Mouse (Mus musculus) lung, postnatal 25 days (tissue): Measurements from ENCODE around the gene Rom1.
A peak's percentile ranks its signal among the peaks of the same experiment; 100 is the strongest.

Source experiments
- DNase-seq: peaks from one replicate; pipeline ENCODE4 v3.0.0; 2022; ENCODE audit warnings: low spot score

Rom1 gene

DNA sequence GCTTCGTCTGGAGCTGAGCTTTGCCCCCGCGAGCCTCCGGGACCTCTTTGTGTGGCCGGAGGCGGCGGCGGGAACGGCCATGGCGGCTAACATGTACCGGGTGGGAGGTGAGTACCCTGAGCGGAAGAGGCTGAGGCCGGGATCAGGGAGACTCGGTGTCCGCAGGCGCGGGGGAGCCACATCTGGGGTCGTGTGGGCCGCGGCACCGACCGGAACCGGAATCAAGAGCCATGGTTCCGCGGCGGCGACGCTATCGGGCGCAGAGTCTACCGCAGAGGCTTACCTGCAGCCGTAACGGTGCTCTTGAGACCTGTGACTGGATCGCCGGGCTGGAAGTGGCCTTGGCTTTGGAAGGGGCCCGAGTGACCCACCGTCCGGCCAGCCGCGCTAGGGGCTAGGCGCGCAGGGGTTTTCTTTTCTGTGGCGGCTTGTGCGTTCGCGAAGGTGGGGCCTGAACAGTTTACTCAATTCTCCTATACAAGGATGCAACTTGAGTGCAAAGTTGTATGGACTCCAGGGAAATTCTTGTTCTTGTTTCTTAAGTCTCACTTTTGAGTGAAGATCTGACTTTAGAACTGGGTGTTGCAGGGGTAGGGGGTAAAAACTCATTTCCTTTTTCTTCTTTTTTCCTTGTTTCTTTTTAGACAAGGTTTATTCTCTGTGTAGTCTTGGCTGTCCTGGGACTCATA, 13.3 kb upstream of the Rom1 start:
- peak; percentile 36 for DNase-seq

GRCm38 (mm10) chr19:8941515-8942217, 12.5 kb upstream of the Rom1 start, which contains the start of gene Mta2:
Gene Mta2 (plus strand): TSS chr19:8941875.
- DNase-seq, result peak; percentile 95

GRCm38 (mm10) chr19:8941136-8941514, 12.0 kb upstream of the Rom1 start:
- no peak for DNase-seq

- DNase-seq, result no peak
Measured at GRCm38 (mm10) chr19:8940526-8941133, 11.5 kb upstream of the Rom1 start.

DNA sequence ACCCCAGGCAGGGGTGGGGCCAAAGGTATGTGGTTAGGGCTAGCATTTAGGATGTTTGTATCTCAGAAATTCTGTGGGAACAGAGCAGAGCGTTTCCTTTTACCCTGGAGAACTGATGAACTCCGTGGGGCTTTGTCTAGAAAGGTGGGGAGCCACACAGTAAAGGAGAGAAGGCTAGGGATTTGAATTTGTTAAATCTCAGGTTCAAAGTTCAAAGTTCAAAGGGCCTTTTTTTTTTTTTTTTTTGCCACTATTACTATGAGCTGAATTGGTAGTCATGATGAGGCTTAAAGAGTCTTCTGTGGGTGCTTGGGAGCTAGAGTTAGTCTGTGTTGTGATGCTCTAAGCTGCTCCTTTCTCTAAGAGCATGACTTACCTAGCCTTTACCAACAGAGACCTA, 7.6 kb upstream of the Rom1 start:
- DNase-seq, result no peak

GRCm38 (mm10) chr19:8930771-8931170, 1.6 kb upstream of the Rom1 start:
- no peak for DNase-seq

DNA sequence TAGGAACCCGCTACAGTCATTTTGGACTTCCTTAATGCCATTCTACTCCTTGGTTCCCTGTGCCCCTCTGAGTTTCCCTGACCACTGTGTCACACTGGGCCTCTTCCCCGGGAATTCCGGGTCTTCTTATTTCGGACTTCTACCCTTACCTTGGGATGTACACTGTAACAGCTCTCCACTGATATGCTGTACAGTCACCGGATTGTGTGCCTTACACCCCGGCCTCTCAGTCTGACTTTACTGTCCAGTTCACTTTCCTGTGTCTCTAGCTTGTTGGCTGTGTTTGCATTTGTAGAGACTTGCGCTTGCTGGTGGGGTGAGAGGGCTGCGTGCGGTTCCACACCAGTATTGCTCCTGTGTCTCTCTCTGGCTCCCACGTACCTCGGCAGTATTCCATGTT, 961 bp upstream of the Rom1 start:
- DNase-seq, result no peak

GRCm38 (mm10) chr19:8928689-8929223, 400 bp downstream of the Rom1 start:
- no peak for DNase-seq

DNA sequence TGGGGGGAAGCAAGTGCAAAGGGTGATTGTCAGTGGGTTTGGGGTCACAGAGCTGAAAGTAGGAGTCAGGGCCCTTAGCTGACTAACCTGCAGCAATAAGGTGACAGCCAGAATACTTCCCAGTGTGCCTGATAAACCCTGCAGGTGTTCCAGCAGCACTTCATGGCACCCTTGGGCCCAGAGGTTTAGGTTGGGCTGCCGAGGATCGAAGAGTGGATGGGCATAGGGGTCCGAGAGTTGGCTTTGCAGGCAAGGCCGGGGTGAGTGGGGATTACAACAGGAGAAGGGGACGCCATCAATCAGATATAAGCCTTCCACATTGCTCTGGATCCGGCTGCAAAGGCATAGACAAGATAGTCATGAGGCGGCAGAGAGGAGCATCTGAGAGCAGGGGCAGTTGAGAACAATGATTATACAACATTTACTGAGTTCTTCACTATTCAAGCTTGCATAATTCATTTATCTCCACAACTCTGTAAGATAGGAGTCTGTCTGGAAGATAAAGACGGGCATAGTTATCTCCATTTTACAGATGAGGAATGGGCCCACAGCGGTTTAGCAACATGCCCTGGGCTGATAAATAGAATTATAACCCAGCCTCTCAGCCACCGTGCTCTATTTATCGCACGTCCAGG, 1.1 kb downstream of the Rom1 start:
- DNase-seq, result no peak

DNA sequence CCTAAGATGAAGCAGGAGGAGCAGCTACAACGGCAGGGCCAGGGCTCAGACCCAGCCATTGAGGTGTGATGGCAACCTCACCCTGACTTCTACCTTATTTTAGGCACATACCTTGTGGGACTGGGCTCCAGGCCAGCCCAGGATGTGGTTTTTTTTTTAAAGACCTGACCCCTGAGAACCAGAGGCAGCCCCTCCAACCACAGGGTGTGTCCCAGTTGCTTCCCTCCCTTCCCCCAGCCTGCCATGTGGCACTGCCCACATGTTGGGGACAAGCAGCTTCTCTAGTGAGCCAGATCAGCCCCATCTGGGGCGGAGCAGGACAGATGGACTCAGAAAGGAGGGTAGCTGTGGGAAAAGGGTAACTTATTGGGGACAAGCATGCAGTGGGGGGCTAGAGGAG, 2.4 kb downstream of the Rom1 start:
- no peak for DNase-seq

DNA sequence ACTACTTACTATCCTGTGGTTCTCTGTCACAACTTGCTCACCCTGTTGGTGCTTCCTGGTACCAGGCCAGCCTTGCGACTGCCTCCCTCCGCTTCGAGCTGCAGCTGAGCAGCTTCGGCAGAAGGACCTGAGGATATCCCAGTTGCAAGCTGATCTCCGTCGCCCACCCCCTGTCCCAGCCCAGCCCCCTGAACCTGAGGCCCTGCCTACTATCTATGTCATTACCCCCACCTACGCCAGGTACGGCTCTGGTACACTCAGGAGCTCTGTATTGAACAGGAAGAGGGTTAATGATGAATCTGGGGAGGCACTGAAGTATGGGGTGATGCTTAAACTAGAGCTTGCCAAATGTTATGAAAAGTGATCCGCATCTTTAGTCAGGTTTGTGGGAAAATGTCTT, 7.4 kb downstream of the Rom1 start:
- DNase-seq, result no peak

DNA sequence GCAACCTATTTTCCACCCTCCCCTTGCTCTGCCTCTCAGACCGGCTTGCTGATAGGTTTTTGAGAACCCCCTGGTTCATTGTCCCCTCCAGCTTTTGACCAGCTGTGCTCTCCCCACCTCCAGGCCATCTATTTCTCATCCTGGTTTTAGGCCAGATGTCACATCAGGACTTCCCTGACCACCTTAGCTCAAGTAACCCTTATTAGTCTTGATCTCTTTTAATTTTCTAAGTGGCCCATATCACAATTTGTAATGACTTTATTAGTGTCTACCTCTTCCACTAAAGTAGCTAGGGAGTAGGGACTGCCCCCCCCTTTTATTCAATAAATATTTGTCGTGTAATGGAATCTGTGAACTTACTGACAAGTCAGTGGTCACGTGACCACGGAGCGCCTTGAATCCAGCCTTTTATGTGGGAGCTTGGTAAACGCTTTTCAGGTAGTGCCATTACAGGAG, 8.3 kb downstream of the Rom1 start:
- no peak for DNase-seq

DNA sequence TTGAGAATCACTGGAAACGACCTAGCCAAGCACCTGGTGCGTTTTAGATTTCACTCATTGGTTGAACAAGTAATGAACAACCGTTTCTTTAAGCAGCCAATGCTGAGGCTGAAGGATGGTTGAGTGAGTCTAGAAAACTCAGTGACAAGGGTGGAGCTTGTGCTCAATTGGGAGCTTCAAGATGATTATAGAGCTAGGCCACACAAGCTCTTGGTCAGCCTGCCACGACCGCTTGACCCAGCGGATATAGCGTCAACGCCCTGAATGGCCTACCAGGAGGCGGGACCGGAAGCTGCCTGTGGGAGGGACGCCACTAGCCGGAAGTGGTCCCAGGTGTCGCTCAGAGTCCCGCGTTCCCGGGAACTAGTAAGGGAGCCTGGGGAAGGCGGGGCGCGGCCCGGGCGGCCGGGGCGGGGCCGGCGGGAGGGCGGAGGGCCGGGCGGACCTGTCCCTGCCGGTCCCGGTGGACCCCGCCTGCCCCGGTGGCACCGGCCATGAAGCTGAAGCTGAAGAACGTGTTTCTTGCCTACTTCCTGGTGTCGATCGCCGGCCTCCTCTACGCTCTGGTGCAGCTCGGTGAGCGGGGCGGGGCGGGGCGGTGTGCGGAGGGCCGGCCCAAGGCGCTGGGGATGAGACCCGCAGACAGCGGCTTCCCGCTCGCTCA, 9.0 kb downstream of the Rom1 start, which contains the start of gene B3gat3:
TSS of gene B3gat3 (plus strand) at position 302 of the 664 bp plus-strand sequence.
- DNase-seq, result peak; percentile 97

GRCm38 (mm10) chr19:8919684-8920072, 9.5 kb downstream of the Rom1 start:
- no peak for DNase-seq

DNA sequence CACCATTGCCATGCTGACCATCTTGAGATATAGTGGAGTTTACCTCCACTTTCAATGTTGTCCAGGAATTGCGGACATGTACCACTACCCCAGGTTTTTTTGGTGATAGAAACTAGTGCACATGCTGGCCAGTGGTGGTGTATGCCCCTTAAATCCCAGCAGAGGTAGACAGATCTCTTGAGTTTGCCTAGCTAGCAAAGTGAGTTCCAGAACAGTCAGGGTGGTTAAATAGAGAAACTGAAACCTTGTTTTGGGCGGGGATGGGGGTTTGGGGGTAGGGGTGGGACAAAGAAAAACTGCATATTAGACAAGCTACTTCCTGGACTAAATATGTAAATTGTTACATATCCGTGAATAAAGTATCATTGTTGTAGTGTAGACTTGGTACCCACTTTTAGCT, 10.2 kb downstream of the Rom1 start:
- no peak for DNase-seq

GRCm38 (mm10) chr19:8914212-8914611, 14.9 kb downstream of the Rom1 start:
- DNase-seq, result no peak

DNA sequence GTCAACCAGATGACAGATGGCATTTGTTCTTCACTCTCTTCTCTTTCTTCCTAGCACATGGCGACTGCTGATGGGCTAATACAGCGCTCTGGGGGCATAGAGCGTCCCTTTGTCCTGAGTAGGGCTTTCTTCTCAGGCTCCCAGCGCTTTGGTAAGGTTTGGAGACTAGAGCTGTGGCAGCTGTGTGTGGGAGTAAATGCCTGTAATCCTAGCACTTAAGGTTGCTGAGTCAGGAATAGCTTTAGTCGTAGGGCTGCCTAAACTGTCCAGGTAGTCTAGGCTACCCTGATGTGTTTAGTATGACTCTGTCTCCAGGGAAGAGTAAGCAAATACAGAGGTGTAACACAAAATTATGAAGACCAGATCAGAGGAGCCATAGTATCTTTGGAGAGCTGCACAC, 17.3 kb downstream of the Rom1 start:
- no peak for DNase-seq

DNA sequence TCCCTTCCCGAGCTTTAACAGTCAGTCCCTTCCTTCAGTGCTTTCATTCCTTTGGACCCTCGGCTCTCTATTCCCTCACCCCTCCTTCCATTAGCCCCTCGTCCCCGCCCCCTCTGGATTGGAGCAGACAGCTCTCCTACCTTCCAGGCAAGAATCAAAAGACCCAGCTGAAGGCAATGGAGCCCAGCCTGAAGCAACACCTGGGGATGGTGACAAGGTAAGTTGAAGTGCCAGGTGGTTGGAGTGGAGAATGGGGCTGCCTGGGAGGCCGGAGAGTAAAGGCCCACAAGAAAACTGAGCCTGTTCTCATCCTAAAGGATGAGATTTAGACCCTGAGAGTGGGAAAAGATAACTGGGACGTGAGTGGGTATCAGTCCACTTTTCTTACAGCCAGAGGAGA, 20.6 kb downstream of the Rom1 start:
- no peak for DNase-seq

DNA sequence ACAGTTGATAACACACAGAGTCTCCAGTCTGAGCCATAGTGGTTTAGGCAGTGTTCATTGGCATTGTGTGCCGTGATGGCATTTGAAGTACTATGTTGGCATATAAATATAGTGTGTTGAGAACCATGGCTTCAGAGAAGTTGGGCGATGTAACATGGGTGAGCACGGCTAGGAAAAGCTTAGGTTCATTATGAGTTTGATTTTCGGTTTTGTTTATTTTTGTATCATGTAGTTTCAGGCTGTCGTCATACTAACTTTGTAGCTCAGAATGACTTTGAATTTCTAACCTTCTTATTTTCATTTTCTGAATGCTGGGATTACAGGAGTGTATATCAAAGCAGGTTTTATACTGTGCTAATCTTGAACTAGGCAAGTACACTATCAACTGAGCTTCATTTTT, 25.7 kb downstream of the Rom1 start:
- DNase-seq, result no peak

- DNase-seq, result no peak
Measured at GRCm38 (mm10) chr19:8899079-8899478, 30.1 kb downstream of the Rom1 start.

- no peak for DNase-seq
Measured at GRCm38 (mm10) chr19:8898576-8898975, 30.6 kb downstream of the Rom1 start.
